Mouse (Mus musculus): Measurements from ENCODE around the gene Hoxc6.

DNA sequence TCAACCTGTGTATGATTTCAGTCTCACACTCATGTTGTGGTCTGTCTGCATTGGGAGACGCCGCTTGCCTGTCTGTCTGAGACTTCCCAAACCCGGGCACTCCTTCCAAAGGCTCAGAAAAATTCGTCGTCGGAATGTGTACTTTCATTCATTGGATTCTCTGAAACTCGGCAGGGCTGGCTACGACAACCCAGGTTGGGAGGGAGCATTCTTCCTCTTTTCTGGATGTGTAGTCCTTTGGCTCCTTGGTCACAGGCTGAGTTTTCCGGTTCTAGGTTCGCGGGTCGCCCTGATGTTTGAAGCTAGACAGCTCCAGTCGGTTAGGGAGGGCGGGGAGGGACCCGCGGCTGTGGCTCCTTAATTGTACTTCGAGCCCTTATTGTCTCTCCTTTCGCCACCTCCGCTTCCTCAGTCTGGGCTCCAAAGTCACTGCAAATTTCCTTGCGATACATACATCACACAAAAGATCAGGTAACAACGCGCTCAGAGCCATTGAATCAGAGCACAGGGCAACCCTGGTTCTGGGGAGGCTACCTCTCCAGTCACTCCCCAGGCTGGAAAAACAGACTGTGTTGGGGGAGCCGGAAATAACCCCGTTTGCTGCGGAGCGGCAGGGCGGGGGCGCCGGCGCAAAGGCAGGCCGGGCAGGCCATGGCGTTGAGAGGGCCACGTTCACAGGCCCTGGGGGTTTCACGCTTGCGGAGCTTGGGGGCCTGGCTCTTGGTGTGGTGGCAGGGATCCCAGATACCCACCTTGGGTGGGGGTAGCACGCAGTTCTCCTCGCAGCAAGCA is 21.2 kb upstream of the Hoxc6 start:
- TF ChIP-seq CTCF (IDR thresholded peaks at IDR 0.05; ENCODE audit: extremely low read depth, insufficient read depth, insufficient read length, insufficient replicate concordance), result no peak
- no peak for TF ChIP-seq POLR2A (IDR thresholded peaks at IDR 0.05; ENCODE audit: low read depth, low read length)
